Mouse (Mus musculus) ES-CJ7 (cell line): ENCODE data around the gene Mchr1.

Source experiments
- DNase-seq: peaks from one replicate; pipeline ENCODE4 v3.0.0; 2011; ENCODE audit warnings: low read depth, low spot score

Gene Mchr1

GRCm38 (mm10) chr15:81235086-81235920, at the start of gene Mchr1:
Gene Mchr1 (plus strand): TSS chr15:81235499.
- DNase-seq: peak; percentile 43

GRCm38 (mm10) chr15:81189061-81189460, 46.2 kb upstream of the Mchr1 start:
- DNase-seq: no peak

GRCm38 (mm10) chr15:81190011-81190629, 45.2 kb upstream of the Mchr1 start:
- DNase-seq: no peak

GRCm38 (mm10) chr15:81190630-81191178, 44.6 kb upstream of the Mchr1 start, which contains the start of gene Mrtfa:
Gene Mrtfa (minus strand): TSS chr15:81190757.
- DNase-seq: peak; percentile 100

- DNase-seq: no peak
Measured at GRCm38 (mm10) chr15:81191303-81191702, 44.0 kb upstream of the Mchr1 start.

- DNase-seq: no peak
Measured at GRCm38 (mm10) chr15:81192316-81192715, 43.0 kb upstream of the Mchr1 start.

- no peak for DNase-seq
Measured at GRCm38 (mm10) chr15:81192858-81193257, 42.4 kb upstream of the Mchr1 start.

GRCm38 (mm10) chr15:81194791-81195190, 40.5 kb upstream of the Mchr1 start:
- DNase-seq: peak; percentile 14

- DNase-seq: no peak
Measured at GRCm38 (mm10) chr15:81195447-81195846, 39.9 kb upstream of the Mchr1 start.

GRCm38 (mm10) chr15:81197197-81197596, 38.1 kb upstream of the Mchr1 start:
- no peak for DNase-seq

- DNase-seq: no peak
Measured at GRCm38 (mm10) chr15:81198447-81198846, 36.9 kb upstream of the Mchr1 start.

- DNase-seq: peak; percentile 68
Measured at GRCm38 (mm10) chr15:81199372-81199959, 35.8 kb upstream of the Mchr1 start.

GRCm38 (mm10) chr15:81202462-81202861, 32.8 kb upstream of the Mchr1 start:
- DNase-seq: peak; percentile 27

GRCm38 (mm10) chr15:81210496-81210895, 24.8 kb upstream of the Mchr1 start:
- no peak for DNase-seq

- peak; percentile 25 for DNase-seq
Measured at GRCm38 (mm10) chr15:81212976-81213375, 22.3 kb upstream of the Mchr1 start.

- DNase-seq: no peak
Measured at GRCm38 (mm10) chr15:81216906-81217653, 18.2 kb upstream of the Mchr1 start.

GRCm38 (mm10) chr15:81219054-81219453, 16.2 kb upstream of the Mchr1 start:
- DNase-seq: no peak

GRCm38 (mm10) chr15:81220051-81220450, 15.2 kb upstream of the Mchr1 start:
- DNase-seq: peak; percentile 92

GRCm38 (mm10) chr15:81221446-81221845, 13.9 kb upstream of the Mchr1 start:
- DNase-seq: no peak

GRCm38 (mm10) chr15:81225016-81225415, 10.3 kb upstream of the Mchr1 start:
- no peak for DNase-seq

GRCm38 (mm10) chr15:81225732-81226131, 9.6 kb upstream of the Mchr1 start:
- DNase-seq: no peak
